Mouse (Mus musculus) hindbrain, embryonic 13.5 days (tissue): ENCODE results near the gene Eid2. TPM values are rescaled to one million over a fixed set of nuclear protein-coding genes. Genes with fewer than 3 reads are reported as not detected.

Experiments
- polyA plus RNA-seq: library from polyadenylated mRNA; unstranded; fragments of >200 nt; fragmentation: Nextera tagmentation; extraction: Ambion mirVana; gene quantifications from 2 replicates; pipeline ENCODE4 v1.2.1, GENCODE M21; 2015

The Eid2 gene
- polyA plus RNA-seq, 1 experiment from 2014 or later: 4.3 TPM

Other genes with a start within 250 kb of the Eid2 start
- gene Psmc4, start 217.8 kb upstream of the Eid2 start, polyA plus RNA-seq: 304 and 316 TPM in 2 replicates
- gene Fcgbp, start 196.6 kb upstream of the Eid2 start, polyA plus RNA-seq: 0.09 TPM in 1 of 2 replicates, not detected in the other
- 0.06 and 0.16 TPM in 2 replicates for gene 9530053A07Rik, start 138.4 kb upstream of the Eid2 start, polyA plus RNA-seq
- 84.2 and 92.0 TPM in 2 replicates for gene Fbl, start 98.2 kb upstream of the Eid2 start, polyA plus RNA-seq
- gene Dyrk1b, start 88.4 kb upstream of the Eid2 start, polyA plus RNA-seq: 15.1 and 16.3 TPM in 2 replicates
- gene Eid2b, start 9.9 kb downstream of the Eid2 start, polyA plus RNA-seq: 36.0 and 36.9 TPM in 2 replicates
- gene Selenov, start 23.3 kb downstream of the Eid2 start, polyA plus RNA-seq: 0.74 and 1.2 TPM in 2 replicates
- 22.2 and 24.5 TPM in 2 replicates for gene Dll3, start 34.4 kb downstream of the Eid2 start, polyA plus RNA-seq
- gene Timm50, start 44.2 kb downstream of the Eid2 start, polyA plus RNA-seq: 134 and 136 TPM in 2 replicates
- gene Supt5, start 70.9 kb downstream of the Eid2 start, polyA plus RNA-seq: 92.1 and 97.7 TPM in 2 replicates
- 537 and 543 TPM in 2 replicates for gene Rps16, start 82.8 kb downstream of the Eid2 start, polyA plus RNA-seq
- gene Plekhg2, start 104.7 kb downstream of the Eid2 start, polyA plus RNA-seq: 32.0 and 34.6 TPM in 2 replicates
- 4.6 and 4.9 TPM in 2 replicates for gene Zfp36, start 112.4 kb downstream of the Eid2 start, polyA plus RNA-seq
- gene Med29, start 124.8 kb downstream of the Eid2 start, polyA plus RNA-seq: 43.7 and 44.8 TPM in 2 replicates
- gene Paf1, start 125.1 kb downstream of the Eid2 start, polyA plus RNA-seq: 93.0 and 100 TPM in 2 replicates
- gene Gmfg, start 169.6 kb downstream of the Eid2 start, polyA plus RNA-seq: 5.2 and 5.3 TPM in 2 replicates
- 11.3 and 11.8 TPM in 2 replicates for gene Lrfn1, start 184.1 kb downstream of the Eid2 start, polyA plus RNA-seq
- gene Ifnl2, start 242.6 kb downstream of the Eid2 start, polyA plus RNA-seq: not detected in 2 replicates